Mouse (Mus musculus): ENCODE data around the gene Psg16.

- TF ChIP-seq CTCF (IDR thresholded peaks at IDR 0.05; ENCODE audit: insufficient read depth, low read length) (no peak), POLR2A (IDR thresholded peaks at IDR 0.05; ENCODE audit: borderline replicate concordance, extremely low read depth, low read depth, low read length) (no peak)
These were observed 14.9 kb upstream of the Psg16 start for GRCm38 (mm10) chr7:17058816-17059462.
